Mouse (Mus musculus) adipocyte (in vitro differentiated cells): ENCODE results near the gene Fuca1.
A peak's percentile ranks its signal among the peaks of the same experiment; 100 is the strongest.

Experiments
- DNase-seq: peaks from one replicate; pipeline ENCODE4 v3.0.0-alpha.2; 2016; ENCODE audit warnings: low spot score

Gene Fuca1

DNA sequence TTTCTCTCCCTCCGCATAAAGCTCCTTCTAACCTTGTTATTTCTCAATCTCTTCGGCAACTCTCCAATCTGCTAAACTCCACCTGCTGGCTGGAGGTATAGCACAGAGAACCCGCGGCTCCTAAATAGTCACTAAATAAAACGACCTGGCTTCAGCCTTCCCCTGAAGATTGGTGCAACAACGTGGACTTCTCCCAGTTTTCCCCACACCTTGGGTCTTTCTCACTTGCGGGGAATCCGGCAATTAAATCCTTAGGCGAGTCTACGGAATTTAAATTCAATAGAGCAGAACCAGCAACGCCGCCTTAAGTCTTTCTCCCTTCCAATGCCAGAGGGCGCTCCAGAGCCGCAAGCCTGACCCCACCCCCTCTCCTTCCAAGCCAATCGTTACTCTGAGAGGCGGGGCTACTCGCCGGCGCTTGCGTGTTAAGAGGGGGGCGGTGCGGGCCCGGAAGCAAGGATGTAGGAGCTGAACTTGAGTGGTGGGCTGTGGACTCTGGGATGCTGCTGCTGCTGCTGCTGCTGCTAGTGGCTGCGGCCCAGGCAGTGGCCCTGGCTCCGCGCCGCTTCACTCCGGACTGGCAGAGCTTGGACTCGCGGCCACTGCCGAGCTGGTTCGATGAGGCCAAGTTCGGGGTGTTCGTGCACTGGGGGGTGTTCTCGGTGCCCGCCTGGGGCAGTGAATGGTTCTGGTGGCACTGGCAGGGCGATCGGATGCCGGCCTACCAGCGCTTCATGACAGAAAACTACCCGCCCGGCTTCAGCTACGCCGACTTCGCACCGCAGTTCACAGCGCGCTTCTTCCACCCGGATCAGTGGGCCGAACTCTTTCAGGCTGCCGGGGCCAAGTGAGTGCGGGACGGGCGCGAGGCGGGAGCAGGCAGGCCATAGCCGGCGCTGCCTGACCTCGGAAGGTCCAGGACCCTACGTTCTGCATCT, at the start of gene Fuca1:
Fuca1 (plus strand) TSS at position 432 of the 938 bp plus-strand sequence.
- peak; percentile 95 for DNase-seq

DNA sequence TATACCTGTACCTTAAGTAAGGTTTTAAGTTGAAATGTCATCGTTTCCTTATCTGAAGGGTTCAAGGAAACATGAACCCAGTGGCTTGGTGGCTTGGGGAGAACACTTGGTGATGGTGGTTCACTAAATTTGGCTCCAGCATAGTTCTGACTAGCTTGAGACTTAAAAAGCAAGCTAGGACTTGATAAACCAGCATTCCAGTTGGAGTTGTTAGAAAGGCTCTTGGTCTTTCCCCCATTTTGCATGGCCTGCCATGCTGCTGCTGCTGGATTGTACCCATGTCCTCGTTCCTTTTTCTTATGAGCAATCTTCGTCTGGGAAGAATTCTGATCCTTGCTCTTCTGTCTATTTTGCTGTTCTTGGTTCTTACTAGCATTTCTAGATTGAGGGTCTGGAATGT, 48.5 kb upstream of the Fuca1 start:
- DNase-seq, result peak; percentile 39

DNA sequence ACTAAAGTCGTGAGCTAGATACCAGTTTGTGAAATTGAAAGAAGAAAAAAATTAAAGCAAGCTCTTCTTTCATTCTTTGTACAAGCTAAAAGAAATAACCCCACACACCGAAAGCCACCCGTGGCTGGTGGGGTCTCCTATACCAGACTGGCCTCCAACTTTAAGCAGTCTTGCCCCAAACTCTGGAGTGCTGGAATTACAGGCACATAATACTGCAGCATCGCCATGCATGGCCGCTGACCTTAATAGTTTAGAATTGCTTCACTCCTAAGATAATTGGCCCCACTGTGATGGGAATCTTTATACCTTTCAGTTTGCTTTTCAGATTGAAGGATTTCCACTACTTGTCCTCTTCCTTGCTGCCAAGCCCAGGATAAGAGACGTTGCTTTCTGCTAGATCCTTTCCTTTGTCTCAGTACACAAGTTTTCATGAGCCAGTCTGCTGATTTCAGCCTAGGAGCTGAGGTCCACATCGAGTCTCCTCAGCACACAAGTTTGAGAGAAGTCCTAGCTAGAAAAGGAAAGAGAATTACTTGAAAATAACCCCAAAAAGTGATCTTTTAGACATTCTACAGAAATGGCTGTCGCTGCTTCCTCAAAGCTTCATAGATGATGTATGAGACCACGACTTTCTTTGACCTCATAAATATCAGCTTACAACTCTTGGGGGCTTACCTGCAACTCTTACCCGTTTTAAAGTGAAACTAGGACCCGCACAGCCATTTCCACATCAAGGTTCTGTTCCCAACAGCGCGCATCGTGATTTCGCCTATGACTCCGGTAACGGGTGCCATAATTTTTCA, 47.7 kb upstream of the Fuca1 start:
- DNase-seq, result peak; percentile 54

DNA sequence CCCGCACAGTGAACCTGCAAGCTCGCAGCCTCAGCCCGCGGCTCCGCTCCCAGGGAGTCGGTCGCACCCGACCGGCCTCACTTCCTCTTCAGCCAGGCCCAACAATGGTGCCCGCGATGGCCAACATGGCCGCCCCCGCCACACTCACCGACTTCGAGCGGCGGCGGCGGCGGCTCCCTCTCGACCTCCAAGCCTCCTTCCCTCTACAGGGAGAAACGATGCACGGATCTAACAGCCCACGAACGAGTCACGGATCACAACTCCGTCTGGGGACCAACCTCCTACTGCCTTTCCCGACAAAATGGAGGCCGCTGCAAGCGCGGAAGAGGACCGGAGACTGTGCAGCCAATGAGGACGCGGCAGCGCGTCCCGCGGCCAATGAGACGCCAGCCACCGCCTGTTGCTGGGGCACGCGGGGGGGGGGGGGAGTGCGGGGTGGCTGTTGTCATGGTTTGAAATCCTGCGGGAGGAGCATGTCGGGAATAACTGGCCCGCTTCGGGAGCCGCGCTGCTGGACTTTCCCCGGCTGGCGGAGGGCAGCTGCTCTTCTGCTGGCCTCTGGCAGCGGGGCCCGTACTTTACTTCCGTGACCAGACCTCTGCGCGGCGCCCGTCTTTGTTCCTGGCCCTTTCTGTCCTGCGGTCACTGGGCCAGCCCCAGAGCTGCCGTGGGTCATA, 46.9 kb upstream of the Fuca1 start, which contains the start of gene Pnrc2:
Pnrc2 (minus strand) TSS at position 325 of the 677 bp plus-strand sequence.
- DNase-seq, result peak; percentile 89

DNA sequence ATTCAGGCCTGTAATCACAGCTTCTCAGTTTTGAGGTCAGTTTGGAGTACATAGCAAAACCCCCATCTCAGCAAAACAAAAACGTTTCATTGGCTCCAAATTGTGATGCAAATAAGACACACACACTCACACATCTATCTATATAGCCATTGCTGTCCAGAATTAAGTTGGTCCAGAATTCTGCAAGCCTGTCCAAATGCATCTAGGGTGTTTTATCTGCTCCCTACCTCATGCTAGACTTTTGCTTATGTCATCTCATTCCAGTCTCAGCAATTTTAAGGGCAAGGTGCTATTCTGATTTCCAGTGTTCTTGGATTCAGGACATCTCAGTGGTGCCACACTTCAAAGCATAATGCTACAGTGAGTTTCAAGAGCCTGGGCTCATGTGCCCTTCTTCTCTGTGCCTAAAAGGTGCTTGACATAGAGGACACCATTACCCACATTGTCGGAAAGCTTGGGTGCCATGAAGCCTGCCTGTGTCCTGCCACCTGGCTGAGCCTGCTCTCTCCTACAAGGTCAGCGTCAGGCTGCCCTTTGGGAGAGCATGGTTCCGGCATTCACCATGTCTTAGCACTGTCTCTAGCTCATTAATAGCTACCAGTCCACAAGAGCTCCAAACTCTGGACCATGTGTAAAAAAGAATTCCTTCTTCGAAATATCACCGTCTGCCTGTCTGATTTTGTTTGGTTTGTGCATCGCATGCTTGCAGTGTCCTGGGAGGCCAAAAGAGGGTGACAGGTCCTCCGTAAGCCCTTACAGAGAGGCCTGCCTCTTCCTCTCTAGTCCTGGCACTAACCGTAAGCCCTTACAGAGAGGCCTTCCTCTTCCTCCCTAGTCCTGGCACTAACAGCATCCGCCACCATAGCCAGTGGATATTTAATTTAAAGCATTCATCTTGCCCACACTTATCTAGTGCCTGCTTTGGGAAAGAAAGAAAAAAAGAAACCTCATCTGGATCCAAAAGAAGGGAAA, 45.7 kb upstream of the Fuca1 start:
- no peak for DNase-seq

DNA sequence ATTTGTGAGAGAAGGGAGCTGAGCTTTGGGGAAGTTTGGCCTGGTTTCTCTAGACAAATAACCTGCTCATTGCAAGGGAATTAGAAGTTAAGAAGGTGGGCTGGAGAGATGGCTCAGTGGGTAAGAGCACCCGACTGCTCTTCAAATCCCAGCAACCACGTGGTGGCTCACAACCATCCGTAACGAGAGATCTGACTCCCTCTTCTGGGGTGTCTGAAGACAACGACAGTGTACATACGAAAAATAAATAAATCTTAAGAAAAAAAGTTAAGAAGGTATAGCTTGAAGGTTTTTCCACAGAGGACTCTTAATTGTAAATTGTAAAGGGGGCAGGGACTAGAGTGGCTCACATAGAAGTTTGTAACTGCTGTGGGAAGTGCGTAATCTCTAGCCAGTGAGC, 45.0 kb upstream of the Fuca1 start:
- DNase-seq, result no peak

DNA sequence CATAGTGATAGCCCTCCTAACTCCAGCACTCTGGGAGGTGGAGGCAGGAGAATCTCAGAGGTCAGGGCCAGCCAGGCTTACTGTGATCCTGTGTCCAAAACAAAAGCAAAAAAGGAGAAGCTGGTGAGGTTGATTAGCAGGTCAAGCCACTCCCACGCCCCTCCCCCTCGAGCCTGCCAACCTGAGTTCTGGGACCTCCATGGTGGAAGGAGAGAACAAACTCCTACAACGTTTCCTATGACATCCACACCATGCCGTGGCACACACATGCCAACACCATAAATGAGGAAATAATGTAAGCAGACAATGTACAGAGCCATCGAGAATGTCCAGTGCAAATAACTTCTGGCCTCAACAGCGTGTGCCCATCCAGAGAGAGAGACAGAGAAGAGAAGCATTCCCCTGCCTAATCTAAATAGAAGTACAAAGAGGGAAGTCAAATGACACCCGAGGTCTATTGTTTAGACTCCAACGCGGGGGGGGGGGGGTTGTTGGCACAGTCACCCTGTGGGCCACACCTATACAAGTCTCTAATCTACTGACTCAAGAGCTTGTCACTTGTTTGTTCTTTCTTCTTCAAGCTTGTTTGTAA, 44.4 kb upstream of the Fuca1 start:
- no peak for DNase-seq

DNA sequence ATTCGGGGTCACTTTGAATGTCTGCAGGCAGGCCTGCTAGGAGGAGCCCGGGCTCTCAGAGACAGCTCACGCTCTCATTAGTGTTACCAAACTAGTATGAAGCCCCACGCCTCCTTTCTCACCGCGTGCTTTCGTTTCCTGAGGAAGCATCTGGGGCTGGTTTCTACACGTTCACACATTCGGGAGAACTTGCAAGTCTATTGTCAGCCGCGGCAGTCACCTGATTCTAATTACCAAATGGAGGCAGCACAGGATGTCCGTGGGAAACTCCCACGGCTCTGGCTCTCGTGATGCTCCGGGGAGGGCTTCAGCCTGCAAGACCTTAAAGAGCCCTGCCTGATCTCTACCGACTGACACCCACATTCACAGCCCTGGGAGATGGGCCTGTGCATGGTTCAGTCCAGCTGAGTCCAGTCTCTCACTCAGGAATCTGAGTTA, 43.9 kb upstream of the Fuca1 start:
- DNase-seq, result peak; percentile 69

DNA sequence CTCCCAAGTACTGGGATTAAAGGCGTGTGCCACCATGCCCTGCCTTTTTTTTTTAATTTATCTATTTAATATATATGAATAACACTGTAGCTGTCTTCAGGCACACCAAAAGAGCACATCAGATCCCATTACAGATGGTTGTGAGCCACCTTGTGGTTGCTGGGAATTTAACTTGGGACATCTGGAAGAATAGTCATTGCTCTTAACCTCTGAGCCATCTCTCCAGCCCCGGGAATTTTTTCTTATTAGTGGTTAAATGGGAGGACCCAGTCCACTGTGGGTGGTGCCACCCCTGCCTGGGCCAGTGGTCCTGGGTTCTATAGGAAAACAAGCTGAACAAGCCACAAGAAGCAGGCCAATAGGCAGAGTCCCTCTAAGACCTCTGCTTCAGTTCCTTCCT, 42.8 kb upstream of the Fuca1 start:
- DNase-seq, result peak; percentile 73

DNA sequence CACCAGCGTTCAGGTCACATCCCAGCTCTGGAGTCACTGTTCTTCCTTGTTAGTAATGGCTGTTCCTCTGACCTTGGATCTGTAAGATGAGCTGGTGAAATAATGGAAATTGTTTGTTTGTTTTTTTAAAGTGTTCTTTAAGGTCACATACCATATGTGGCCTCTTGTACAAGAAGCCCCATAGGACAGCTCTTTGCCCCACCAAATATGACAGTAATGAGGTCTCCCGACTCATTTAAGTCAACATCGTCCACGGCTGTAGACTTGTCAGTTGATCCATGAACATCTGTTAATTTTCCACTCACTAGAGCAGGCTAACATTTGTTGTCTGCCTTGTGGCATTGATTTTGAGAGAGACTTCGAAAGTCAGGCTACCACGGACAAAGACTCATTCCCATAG, 41.5 kb upstream of the Fuca1 start:
- DNase-seq, result no peak

DNA sequence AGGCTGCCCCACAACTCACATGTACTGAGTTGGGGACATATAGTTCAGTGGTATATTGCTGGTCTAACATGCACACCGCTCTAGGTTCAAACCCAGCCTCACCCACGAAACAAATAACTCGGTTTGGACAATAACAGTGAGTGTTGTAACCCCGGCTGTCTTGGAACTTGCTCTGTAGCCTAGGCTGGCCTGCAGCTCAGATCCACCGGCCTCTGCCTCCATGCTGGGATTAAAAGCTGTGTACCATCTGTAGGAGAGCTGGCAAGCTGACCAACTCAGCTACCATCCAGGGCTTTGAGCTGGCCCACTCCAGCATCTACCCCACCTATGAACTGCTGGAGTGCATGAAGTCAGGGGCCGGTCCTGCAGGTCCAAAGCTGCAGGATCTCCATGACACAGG, 40.5 kb upstream of the Fuca1 start:
- no peak for DNase-seq

DNA sequence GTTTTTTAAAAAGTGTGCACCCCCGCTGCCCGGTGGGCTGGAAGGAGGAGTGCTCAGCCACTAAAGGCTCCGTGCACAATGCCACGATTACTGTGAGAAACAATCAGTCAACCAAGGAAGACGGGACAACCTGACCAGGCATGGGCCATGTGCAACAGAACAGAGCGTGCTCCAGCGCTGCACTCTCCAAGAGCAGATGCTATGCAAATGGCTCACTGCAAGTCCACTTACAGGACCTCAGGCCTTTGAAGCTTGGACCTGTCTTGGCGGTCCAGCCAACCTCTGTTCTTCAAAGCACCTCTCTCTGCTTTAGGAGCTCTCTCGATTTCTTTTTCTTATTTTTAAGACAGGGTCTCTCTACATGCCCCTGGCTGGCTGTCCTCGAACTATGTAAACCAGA, 40.0 kb upstream of the Fuca1 start:
- no peak for DNase-seq

DNA sequence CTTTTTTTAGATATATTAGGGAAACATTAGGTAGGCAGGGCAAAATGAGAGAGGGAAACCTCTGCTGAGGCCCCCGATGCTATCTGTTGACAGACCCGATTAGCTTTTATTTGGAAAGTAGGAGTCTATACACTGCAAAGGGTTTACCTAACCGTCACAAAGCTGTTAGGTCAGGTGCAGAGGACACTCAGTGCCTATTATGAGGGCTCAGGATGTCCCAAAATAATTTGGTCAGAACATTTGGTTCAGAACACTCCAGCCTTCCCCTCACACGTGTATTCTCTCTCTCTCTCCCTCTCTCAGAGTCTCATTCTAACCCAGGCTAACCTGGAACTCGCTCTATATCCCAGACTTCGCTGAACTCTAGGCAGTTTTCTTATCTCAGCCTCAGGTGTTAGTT, 38.5 kb upstream of the Fuca1 start:
- no peak for DNase-seq

DNA sequence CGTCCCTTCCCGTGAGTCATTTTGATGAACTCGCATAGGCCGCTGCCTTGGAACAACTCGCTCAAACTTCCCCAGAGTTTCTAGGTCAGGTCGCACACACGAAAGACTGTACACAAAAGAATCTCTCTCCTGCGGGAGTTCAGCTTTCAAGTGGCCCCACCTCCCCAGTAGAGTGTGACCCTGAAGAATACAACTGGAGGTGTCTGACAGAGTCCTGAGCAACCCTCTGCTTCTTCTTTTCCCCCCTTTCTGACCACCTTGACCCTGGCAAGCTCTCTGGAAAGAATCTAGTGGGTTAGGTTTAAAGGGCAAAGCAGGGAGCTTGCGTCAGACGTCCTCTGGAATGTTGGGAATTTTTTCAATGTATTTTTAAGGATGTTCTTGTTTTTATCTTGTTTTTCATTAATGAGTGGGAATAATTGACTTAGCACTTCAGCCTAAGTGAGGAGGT, 37.1 kb upstream of the Fuca1 start:
- no peak for DNase-seq

DNA sequence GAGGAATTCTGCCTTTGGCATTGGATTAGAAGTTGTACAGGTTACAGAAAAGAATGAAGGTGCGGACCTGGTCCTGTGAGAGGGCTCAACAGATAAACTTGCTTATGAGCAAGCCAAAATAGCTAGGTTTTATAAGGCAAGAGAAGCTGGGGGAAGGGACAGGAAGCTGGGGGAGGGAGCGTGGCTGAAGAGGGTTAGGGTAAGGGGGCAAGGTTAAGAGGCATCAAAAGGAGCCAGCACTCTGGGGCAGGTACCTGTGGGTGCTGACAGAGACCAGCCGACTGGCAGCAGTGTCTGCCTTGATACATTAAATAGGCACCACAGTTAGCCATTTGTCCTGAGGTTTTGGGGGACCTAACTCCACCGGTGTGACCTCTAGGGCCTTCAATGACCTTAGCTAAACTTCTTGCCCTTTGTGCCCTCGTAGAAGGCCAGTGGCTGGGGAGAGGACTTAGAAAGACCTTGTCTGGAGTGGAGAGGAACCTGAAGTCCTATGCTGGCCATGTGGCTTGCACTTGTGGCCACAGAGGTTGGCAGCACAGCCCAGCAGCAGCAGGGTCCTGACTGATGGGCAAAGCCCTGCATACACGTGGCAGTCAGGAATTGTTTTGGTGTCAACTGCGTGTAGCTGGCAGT, 36.5 kb upstream of the Fuca1 start:
- no peak for DNase-seq

DNA sequence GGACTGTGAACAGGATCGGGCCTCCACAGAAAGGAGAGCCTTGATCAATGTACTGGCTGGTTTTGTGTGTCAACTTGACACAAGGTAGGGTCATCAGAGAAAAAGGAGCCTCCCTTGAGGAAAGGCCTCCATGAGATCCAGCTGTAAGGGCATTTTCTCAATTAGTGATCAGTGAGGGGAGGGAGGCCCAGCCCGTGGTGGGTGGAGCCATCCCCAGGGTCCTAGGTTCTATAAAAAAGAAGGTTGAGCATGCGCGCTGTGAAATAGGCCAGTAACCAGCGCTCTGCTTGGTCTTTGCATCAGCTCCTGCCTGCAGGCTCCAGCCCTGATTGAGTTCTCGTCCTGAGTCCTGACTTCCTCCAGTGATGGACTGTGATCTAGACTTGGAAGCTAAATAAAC, 36.0 kb upstream of the Fuca1 start:
- no peak for DNase-seq

DNA sequence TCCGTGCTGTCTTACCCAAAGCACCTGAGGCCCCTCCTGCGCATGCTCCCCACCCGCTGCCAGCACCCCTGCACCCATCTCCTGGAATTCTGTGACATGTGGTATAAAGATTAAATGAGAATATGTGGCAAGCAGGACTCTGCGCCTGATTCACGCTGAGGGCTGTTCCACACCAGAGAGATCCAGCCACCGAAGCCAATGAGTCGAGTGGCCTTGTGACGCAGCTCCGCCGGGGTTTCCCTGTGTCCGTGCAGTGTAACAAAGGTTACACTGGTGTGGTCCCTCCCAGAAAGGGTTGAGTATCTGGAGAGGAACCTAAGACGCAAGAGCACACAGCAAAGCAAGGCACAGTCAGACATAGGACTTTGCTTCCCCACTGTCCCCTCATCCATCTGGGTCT, 34.9 kb upstream of the Fuca1 start:
- no peak for DNase-seq

DNA sequence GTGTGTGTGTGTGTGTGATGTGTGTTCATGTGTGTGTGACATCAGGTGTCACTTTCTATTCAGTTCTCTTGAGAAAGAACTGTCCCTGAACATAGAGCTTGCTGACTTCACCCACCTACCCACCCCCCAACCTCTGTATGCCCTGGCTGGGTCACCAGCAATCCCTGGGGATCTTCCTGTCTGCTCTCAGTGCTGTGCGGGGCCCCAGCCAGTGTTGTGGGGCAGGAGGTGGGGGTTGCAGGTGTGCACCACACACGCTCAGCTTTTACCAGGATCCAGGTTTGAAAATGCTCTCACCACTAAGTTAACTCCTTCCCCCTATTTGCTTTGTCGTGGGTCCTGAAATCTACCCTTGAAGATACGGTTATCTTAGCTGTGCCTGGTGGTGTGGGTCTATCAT, 34.4 kb upstream of the Fuca1 start:
- DNase-seq, result no peak

DNA sequence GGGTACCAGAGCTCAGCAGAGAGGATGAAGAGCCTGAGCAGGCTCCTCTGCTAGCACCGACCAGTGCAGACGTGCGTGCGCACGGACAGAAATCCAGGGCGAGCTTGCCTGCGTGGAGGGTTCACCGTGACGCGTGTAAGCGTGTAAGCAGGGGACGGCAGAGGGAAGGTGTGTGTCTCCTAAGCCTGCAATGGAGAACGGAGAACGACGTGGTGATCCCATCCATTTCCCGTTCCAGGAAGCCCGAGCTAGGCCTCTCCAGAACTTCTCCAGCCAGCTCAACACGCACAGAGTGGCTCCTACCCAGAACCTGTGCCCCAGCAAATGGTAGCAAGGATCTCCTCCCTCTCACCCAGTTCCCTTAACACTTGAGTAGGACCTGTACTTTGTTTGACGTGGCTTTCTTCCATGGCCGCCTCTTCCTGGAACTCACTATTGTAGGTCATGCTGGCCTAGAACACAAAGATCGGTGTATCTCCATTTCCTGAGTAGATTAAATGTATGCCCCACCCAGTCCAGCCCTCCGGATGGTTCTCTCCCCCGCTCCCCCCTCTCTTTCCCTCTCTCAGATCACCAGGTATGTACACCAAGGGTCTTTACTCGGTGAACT, 32.0 kb upstream of the Fuca1 start:
- DNase-seq, result no peak
